Mouse (Mus musculus) lung, postnatal 4 days (tissue): Measurements from ENCODE around the gene Hist1h2ai.
"Not testable (repeated sequence)": the region's sequence is repeated elsewhere in the genome, so short reads cannot be mapped to it uniquely, and the experiment has no call there.

Experiments
- DNase-seq, 2 experiments: peaks; one replicate each; pipeline ENCODE4 v3.0.0; 2021

Gene Hist1h2ai

GRCm38 (mm10) chr13:21715864-21716539, at the start of gene Hist1h2ai, which contains the start of gene Hist1h2bl:
Hist1h2ai (plus strand) TSS chr13:21716422.
Hist1h2bl (minus strand) TSS chr13:21716143.
- peak; percentile 82 to 85 for DNase-seq

- no peak for DNase-seq
Observed at GRCm38 (mm10) chr13:21677305-21677704, 38.9 kb upstream of the Hist1h2ai start, which contains the start of gene Olfr1360. Olfr1360 (minus strand) TSS chr13:21677405.

GRCm38 (mm10) chr13:21697811-21698210, 18.4 kb upstream of the Hist1h2ai start, which contains the start of gene Olfr1359:
Olfr1359 (plus strand) TSS chr13:21698111.
- DNase-seq = no peak

- no peak for DNase-seq
Observed at GRCm38 (mm10) chr13:21706669-21707068, 9.6 kb upstream of the Hist1h2ai start.

GRCm38 (mm10) chr13:21710031-21710711, 6.1 kb upstream of the Hist1h2ai start:
- peak; percentile 87 to 92 for DNase-seq

GRCm38 (mm10) chr13:21710821-21711525, 5.2 kb upstream of the Hist1h2ai start:
- DNase-seq = peak; percentile 55 to 81

GRCm38 (mm10) chr13:21711698-21712097, 4.5 kb upstream of the Hist1h2ai start:
- no peak for DNase-seq

GRCm38 (mm10) chr13:21714725-21715124, 1.5 kb upstream of the Hist1h2ai start:
- DNase-seq = peak in 1 of 2 experiments; percentile 79

- no peak for DNase-seq
Observed at GRCm38 (mm10) chr13:21715131-21715863, 925 bp upstream of the Hist1h2ai start.

- DNase-seq = peak in 1 of 2 experiments; percentile 24
Observed at GRCm38 (mm10) chr13:21716540-21717391, 544 bp downstream of the Hist1h2ai start.

- DNase-seq = peak; percentile 81 to 90
Observed at GRCm38 (mm10) chr13:21717397-21718357, 1.5 kb downstream of the Hist1h2ai start, which contains the start of gene Hist1h3h. Hist1h3h (plus strand) TSS chr13:21717659.

- no peak for DNase-seq
Observed at GRCm38 (mm10) chr13:21718381-21719080, 2.3 kb downstream of the Hist1h2ai start.

- DNase-seq = not testable (repeated sequence)
Observed at GRCm38 (mm10) chr13:21721107-21721756, 5.0 kb downstream of the Hist1h2ai start.

GRCm38 (mm10) chr13:21721757-21722372, 5.6 kb downstream of the Hist1h2ai start, which contains the start of gene Hist1h2bm:
Hist1h2bm (plus strand) TSS chr13:21722044.
- peak; percentile 62 to 74 for DNase-seq

- no peak for DNase-seq
Observed at GRCm38 (mm10) chr13:21722373-21722925, 6.2 kb downstream of the Hist1h2ai start.

- no peak for DNase-seq
Observed at GRCm38 (mm10) chr13:21722993-21723836, 7.0 kb downstream of the Hist1h2ai start.

- DNase-seq = no peak
Observed at GRCm38 (mm10) chr13:21727948-21728572, 11.8 kb downstream of the Hist1h2ai start.
